Mouse (Mus musculus) urinary bladder, adult 2 months (tissue): ENCODE measurements at regions not wholly inside any gene's neighbourhood (a gene's known extent, or its start where the extent isn't known, plus 50 kb on each side); places are given as distances from the start of the nearest gene placed in this dataset.

Experiments
- DNase-seq: peaks from one replicate; pipeline ENCODE4 v3.0.0; 2022; ENCODE audit warnings: low spot score

DNA sequence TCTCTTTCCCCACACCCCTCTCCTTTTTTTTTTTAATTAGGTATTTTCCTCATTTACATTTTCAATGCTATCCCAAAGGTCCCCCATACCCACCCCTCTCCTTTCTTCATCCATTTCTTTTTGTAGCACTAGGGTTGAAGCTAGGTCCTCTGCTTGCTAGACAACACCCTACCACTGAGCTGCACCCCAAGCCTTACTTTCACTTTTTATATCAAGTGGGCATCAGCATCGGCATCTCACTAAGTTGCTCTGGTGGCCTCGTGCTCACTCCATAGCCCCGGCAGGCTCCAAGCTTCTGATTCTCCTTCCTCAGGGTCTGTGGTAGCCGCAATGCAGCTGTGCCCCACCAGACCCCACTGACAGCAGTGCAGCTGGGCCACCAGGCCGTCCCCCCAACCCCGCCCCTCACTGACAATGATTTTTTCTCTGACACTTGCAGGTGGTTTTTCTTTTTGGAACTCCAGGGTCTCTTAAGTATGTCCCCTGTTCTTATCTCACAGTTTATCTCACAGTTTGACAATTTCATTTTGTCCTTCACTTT is 77.5 kb downstream of the Nufip1 start:
- DNase-seq: no peak

DNA sequence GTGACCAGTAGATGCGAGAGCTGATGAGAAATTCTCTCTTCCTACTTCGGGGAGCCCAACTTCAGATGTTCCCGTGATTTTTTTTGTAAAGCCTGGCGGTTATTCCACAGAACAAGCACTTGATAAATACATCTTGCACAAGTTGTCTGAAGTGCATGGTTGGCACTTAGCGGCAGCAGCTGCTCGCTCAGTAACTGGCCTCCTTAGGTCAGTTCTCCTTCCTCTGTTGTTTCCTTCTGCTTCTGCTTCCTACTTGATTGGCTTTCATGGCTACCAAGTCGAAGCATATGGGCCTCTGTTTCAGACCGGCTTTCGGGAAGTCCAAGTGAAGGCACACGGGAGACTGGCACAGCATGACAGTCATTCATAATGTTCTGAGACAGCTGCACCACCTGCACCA is 84.6 kb downstream of the Nufip1 start:
- DNase-seq: no peak

DNA sequence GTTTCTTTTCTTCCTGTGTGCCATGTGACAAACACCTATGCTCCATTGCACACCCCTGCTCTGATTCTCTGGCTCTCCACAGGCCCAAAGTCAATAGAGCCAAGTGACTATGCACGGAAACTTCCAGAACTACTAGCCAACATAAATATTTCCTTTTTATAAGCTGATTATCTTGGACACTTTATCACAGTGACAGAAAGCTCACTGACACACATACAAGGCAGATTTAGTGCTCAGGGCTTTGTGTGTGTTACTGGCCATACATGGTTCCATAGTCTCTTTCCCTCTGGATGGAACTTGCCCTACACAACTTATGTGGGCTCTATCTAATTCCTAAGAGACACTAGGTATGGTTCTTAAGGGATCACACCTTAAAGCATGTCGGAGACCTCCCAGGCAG is 86.7 kb downstream of the Nufip1 start:
- no peak for DNase-seq

DNA sequence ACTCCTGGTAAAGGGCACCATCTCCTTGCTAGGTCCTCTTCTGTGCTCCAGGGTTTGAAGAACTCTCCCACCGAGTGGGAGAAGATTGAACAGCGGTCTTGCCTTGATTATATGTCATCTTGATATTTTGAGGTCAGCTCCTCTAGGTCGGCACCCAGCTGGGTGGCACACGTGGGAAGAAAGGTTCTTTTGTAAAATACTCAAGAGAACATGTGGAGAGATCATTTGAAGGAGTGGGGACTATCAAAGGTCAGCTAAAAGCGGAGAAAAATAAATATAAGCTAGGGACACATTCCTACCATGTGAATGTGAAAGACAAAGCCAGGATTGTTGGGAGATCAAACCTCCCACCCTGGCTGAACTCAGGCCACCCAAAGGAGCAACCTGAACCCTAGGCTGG is 87.7 kb downstream of the Nufip1 start:
- no peak for DNase-seq

DNA sequence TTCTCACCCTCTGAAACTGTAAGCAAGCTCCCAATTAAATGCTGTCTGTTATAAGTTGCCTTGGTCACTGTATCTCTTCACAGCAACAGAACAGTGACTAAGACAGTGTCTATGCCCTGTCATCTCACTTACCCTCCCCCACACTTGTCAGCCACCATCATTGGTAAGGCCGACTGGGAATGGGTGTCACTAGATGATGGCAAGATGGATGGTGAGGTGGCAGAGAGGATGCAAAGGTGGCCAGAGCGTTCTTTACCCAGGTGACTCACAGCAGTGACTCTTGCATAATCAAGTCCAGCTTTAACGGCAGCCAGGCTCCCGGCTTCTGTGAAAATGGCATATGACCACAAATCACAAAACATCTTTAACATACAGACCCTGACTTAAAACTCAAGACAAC is 91.9 kb downstream of the Nufip1 start:
- no peak for DNase-seq

DNA sequence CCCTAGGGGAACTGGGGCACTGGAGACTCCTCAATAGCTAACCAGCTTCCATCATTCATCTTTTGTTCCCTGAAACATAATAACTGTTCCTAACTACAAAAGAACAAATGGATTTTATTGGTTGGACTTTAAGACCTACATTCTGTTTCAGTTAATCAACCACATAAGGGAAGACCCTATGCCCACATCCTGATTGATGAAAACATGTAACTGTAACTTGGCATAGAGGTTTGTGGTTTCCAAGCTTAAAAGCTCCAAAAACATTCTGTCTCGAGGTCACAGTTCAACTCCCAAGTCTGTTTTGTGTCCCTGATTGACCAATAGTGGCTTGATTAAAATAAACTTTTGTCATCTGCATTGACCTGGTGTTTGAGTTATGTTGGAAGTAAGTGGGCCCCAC is 92.4 kb downstream of the Nufip1 start:
- DNase-seq: no peak

DNA sequence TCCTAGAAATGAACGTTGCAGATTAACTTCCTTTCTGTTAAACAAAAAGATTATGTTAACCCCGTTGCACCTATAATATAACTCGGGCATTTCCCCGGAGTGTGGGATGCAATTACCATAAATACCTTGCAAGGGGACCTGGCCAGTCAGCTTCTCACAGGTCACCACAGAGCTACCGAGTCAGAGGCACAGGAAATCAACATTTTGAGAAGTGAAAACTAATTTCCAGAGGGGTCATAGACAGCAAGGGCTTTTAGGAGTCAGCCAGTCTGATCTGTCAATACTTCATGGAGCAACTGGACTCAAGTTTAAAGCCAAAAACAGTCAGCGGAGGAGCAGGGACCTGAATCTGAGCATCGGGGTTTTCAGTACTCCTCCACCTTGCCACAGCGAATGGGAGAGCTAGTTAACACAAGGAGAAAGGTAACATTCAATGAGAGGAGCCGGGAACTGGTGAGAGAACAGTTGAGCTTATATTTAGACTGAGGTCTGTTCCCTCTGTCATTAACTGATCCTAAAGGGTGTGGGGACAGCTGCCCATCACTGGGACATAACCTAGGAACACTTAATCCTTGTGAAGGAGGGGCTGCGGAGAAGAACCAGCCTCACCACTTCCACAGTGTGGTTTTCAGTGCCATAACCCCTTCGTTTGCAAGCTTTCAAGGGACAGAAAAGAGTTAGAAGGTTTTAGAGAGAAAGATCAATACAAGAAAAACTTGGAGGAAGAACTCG is 105.9 kb downstream of the Nufip1 start:
- DNase-seq: no peak

DNA sequence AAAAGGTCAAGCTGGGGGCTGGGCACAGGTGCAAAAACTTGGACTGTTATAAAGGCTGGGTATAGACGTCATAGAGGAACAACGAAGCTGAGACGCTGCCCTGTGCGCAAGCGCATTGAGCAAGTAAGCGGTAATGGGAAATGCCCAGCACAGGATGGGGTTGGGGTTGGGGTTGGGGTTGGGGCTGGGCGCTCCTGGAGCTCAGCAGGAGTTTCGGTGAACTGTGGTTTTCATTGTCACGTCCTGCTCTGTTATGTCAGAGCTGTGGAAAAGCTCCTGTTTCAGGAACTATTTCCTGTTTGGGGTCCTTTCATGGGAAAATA is 106.4 kb downstream of the Nufip1 start:
- DNase-seq: no peak

DNA sequence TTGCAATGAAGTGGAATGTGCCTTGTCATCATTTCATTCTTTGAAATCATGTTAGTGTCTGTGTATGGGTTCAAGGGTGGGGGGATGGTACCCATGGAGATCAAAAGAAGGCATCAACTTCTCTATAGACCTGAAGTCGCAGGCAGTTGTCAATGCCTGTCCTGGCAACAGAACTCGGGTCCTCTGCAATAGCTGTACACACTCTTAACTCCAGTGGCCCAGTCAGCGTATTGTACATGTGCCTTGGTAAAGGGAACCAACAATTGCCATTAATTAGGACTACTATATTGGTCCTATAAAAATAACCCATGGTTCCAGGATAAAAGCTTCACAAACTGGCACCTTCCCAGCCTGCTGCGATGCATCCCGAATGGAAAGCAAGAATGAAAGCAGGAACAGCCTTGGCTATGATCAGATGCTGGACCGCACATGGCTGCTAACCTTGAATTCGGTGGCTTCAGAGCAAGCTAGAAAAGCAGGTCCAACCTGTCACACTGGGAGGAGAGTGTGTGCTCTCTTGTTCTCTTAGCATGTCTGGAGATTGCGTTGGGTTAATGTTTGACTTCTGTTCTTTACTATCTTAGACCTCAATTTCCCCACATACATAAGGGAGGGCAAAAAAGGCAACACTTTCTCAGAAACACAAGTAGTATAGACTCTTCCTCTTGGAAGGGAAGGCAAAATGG is 107.0 kb downstream of the Nufip1 start:
- DNase-seq: no peak

DNA sequence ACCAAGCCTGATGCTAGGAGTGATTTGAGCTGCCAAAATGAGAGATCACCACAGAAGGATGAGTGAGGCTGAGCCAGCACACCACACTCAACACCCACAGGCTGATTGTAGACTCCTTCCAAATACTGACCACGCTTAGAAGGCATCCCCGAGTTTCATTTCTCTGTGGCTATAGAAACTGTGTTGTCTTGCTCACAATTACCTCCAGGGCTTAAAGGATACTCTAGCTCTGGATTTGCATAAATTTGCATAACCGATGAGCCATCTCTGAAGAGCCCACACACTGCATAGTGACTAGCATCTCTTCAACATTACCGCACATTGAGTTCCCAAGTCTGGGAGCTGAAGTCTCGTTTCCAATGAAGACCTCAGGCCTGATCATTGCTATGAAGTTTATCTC is 110.3 kb downstream of the Nufip1 start:
- no peak for DNase-seq

DNA sequence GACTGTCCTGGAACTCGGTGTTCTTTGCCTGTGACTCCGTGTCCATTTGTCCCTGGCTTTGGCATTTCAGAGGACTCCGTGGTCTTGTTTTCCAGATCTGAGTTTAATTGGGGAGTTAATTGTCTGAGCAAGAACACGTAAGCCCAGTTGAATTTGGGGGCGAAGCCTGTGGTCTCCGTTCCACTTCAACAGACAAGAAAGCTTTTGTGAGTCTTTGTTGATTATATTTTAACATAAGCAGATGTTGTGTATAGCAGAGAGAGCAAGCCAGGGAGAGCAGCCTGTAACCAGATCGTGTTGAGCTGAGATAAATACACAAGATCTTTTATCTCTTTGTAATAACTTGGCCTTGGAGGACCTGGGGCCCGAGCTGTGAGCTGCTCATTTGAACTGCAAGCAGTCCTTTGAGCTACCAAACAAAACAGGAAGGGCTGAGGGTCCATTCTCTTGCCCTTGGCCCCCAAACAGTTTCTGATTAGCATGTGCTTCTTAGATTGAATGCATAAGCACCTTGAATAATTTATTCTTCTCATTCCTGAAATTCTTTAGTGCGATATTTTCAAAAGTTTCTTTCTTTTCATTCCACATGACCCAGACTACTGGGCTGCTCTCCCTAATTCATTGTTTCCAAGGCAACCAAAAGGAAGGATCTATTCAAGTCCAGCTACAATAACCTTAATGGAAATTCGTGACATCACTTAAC is 111.1 kb downstream of the Nufip1 start:
- DNase-seq: no peak

DNA sequence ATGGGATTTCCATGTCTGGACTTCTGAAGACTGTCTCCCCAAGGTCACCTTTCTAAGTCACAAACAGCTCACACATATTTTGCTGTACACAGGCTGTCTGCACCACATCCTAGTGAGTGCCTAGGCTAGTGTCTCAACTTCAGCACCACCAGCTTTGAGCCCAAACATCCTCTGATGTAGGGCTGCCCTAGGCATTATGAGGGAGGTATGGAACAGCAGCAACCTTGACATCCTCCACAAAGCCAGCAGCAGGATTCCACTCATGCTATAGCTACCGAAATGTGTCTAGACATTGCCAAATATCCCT is 111.6 kb downstream of the Nufip1 start:
- no peak for DNase-seq

DNA sequence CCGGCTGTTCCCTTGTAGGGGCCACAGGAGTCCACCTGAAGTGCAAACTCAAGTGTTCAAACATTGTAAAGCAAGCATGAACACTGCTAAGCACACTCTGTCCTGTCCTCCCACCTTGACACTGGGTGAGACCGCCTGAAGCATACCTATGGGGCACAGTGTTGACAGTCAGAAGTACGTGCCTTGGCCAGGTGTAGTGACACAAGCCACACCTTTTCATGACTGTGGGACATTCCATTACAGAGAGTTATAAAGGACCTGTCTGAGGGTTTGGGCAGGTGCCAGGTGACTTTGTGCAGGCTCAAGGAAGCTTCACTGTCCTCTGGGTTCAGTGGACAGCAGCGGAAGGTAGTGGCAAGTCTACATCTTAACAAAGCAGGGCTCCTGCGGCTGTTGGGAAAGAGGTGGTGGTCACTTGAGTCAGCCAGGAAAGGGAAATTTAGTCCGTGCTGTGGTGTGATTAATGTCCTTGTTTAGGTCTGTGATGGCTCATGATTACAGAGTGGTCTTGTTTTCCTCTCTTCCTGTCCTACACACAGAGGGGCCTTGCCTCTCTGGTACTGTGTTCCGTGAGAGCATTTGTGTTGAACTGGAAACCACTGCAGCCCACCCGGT is 112.5 kb downstream of the Nufip1 start:
- DNase-seq: no peak

DNA sequence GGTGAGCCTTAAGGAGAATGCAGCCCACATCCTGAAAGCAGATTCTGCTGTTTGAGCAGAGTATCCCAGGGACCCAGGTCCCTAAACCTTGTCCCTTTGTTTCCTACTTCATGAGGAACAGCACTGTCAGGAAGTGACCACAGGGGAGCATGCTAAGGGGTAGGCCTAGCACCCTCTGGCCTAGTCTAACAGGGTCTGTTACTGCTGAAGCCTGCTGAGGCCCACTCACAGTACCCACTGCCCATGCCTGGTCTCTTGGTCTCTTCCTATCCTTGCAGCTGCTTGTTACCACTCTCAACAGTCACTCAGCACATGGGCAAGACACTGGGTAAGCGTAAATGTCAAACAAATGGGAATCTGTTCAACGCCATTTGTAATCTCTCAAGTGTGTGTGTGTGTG is 113.2 kb downstream of the Nufip1 start:
- no peak for DNase-seq

DNA sequence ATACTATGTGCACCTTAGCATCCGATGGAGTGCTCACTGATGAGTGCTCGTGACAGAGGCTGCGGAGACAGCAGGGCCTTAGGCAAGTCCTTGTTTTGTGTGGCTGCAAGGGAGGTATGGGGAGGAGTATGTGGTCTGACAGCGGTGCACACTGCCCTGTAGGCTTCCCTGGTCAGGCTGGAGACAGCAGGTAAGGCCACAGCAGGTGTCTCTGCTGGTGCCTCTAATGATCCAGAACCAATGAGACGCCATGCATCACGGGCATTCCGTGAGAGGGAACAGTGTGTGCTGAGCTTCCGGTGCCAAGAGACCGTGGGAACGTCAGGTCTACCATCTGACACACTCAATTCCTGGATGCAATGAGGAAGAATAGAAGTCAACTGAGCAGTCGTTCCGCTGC is 114.8 kb downstream of the Nufip1 start:
- no peak for DNase-seq

DNA sequence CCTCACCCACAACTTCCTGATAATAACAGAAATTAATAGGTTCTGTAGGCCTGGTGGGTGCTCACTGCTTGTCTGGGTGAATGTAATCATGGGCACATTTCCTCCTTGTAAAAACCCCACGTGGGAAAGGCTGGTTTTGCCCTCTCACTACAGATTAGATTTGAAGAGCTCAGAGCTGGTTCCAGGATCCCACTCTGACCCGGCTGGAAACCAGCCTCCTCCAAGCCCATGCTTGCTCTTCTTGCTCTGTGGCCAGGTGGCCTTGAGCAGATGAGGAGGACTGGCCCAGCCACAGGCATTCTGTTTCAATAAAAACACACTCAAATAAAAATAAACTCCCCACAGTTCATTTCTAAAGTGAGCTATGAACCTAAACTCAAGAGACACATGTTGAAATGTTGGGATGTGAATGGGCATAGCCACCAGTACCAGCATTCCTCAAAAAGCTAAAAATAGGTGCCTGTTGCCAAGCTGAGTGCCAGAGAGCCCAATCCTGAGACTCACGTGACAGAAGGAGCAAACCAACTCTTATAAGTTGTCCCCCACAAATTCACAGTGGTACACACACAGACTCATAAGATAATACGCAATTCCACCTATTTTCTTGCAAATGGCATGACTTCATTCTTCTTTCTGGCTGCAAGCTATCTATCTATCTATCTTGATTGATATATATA is 116.1 kb downstream of the Nufip1 start:
- no peak for DNase-seq

DNA sequence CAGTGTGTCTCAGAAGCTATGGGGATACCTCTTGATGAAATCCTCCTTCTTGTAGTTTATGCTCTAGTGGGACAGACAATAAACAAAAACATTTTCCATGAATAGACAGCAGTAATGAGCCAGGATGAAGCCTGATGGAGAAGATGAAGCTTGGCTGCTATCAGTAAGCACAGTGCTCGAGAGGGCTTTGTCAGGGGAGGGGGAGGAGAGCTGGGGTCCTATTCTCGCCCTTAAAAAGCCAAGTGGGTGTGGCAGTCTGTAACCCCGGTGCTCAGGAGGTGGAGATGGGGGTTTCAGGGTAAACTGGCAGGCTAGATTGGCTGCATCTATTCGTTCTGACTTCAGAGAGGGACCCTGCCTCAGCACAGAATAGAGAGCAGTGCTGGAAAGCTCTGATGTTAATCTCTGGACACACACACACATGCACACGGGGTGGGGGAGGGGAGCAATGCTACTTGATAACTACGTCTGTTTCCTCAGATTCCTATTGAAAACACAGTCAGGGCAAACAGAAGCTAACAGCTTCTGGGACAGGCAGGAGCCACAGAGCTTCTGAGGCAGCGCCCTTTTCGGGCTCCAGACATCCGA is 118.4 kb downstream of the Nufip1 start:
- DNase-seq: no peak

DNA sequence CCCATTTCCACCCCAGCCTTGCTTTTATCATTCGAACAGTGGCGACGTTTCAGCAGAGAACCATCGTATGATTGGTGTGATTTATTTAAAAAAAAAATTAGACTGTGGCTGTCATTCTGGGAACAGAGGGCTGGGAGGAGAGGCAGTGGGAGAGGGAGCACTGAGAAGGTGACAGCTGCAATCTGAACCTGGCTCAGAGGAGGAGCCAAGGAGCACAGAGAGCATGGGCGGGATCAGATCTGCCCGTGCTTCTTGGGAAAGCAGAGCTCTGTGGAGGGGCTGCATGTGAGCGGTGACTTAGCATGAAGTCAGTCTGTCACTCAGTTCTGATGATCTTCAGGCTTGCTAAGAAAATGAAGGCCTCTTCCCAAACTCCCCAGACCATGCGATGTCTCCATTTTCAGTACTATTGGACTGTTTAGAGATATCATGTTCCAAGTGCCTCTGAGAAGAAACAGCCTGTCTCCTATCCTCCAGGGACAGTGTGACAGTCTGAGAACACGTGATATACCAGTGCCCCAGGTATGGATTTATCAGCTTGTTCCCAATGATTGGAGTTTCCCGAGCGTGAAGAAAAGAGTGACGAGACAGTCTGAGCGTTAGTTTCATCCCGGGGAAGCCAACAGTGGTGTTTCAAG is 129.3 kb downstream of the Nufip1 start:
- no peak for DNase-seq

DNA sequence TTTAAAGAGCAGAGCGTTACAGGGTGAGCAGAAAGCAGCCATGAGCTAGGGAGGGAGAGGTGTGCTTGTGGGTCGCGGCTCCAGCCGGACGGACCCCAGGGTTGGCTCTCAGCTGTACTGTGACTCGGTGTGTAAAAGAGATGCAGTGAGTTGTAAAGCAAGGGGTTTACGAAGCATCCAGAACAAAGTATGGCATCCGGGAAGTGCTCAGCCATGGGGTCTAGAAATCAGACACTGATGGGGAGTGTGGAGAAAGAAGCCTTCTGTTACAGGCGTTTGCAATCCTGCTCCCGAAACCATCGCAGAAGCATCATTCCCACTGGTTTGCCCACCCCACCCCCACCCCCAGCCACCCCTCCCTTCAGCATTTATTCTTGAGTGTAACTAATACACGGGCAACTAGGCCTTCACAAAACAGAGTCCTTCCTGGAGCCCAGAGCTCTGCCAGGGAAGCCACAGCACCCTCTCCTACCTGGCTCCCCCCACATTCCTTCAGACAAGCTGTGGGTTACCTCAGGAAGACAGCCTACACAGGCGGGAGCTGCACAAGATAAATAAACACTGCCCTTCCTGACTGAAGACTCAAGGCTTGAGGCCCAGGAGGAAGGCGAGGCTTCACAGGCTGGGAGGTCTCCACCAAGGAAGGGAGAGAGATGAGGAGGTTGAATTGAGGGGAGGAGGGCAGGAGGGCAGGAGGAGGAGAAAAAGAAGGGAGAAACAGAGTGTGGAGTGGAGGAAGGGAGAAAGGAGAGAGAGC is 133.1 kb downstream of the Nufip1 start:
- no peak for DNase-seq

DNA sequence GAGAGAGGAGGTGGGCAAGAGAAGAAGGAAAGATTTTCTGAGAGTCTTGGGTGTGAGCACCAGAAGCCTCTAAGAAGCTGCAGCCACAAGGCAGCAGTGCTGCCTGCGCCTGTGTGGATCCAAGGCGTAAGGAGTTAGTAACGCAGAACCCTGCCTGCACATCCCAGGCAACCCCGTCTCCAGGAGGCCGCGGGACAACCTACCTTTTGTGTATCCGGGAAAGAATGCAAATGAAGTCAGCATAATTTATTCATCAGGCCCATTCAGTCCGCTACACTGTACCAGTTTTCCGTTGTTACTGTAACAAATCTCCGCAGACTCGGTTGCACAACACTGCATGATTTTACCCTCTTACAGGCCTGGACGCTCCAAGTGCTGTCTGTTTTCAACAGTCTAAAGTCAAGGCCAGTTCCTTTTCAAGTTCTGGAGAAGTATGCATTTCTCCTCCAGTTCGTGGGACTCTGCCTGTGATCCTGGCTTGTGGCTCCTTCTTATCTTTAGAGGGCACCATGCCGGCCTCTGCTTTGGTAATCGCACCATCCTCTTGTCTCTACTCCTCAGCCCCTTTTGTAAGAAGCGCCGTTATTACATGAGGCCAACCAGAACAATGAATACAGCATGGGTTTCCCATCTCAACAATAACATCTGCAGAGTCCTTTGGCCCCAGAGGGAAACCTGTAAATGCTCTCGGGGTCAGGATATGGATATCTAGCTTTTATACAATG is 133.8 kb downstream of the Nufip1 start:
- DNase-seq: no peak
